Mouse (Mus musculus): ENCODE data around the gene Rgs3. TPM values are rescaled to one million over a fixed set of nuclear protein-coding genes. Genes with fewer than 3 reads are reported as not detected.

Gene Rgs3
- total and polyA plus RNA-seq, 2 experiments from 2014 or later = 52.1 to 114 TPM

GRCm38 (mm10) chr4:62704204-62704603 lies 144.6 kb downstream of the Rgs3 start:
- H3K36me3 ChIP-seq (replicated peaks; ENCODE audit: control insufficient read depth, insufficient read depth, low read length) = peaks cover 30% of the 10 kb centered on the region
- 82% methylated on average over 13 of the region's 13 CpGs for WGBS
- no peak overlapping the region for H3K9ac ChIP-seq (replicated peaks; ENCODE audit: low read depth, low read length)
- H3K27me3 ChIP-seq (ENCODE audit: control insufficient read depth, insufficient read depth, low read length) = no peaks in the 10 kb centered on the region
- no peak for TF ChIP-seq EP300 (IDR thresholded peaks at IDR 0.05; ENCODE audit: low read depth)
- TF ChIP-seq CTCF (IDR thresholded peaks at IDR 0.05; ENCODE audit: low read depth) = no peak
- ATAC-seq (ENCODE audit: insufficient read depth, low read depth) (no peak), DNase-seq (ENCODE audit: low spot score) (no peak)
- no peak overlapping the region for H3K27ac ChIP-seq (ENCODE audit: low read depth)
- H3K9me3 ChIP-seq (replicated peaks; ENCODE audit: control insufficient read depth, low read length) = no peaks in the 10 kb centered on the region
- H3K4me1 ChIP-seq (ENCODE audit: control insufficient read depth, insufficient read depth) = peaks cover 22% of the 10 kb centered on the region; the same call in 1 of the 2 replicates
- H3K4me3 ChIP-seq (ENCODE audit: low read depth, low read length) = no peak overlapping the region
- no peak overlapping the region for H3K4me2 ChIP-seq (ENCODE audit: low read depth, low read length)

GRCm38 (mm10) chr4:62705013-62705412 lies 145.4 kb downstream of the Rgs3 start:
- Histone ChIP-seq H3K9me3 (replicated peaks; ENCODE audit: control insufficient read depth, low read length) (no peaks in the 10 kb centered on the region), H3K27me3 (ENCODE audit: control insufficient read depth, insufficient read depth, low read length) (no peaks in the 10 kb centered on the region), H3K27ac (ENCODE audit: low read depth) (peak overlapping the region; percentile 30; the same call in 1 of the 2 replicates), H3K4me3 (ENCODE audit: low read depth, low read length) (no peak overlapping the region), H3K9ac (replicated peaks; ENCODE audit: low read depth, low read length) (no peak overlapping the region), H3K36me3 (replicated peaks; ENCODE audit: control insufficient read depth, insufficient read depth, low read length) (peaks cover 30% of the 10 kb centered on the region), H3K4me1 (ENCODE audit: control insufficient read depth, insufficient read depth) (peaks cover 18% of the 10 kb centered on the region; the same call in 1 of the 2 replicates), H3K4me2 (ENCODE audit: low read depth, low read length) (no peak overlapping the region)
- DNase-seq (ENCODE audit: low spot score) (no peak), ATAC-seq (ENCODE audit: insufficient read depth, low read depth) (no peak)
- TF ChIP-seq CTCF (IDR thresholded peaks at IDR 0.05; ENCODE audit: low read depth) (no peak), EP300 (IDR thresholded peaks at IDR 0.05; ENCODE audit: low read depth) (no peak)
- 69% methylated on average over 10 of the region's 10 CpGs for WGBS

GRCm38 (mm10) chr4:62705749-62706148 lies 146.1 kb downstream of the Rgs3 start:
- ATAC-seq (ENCODE audit: insufficient read depth, low read depth) = peak; percentile 7; the same call in 1 of the 2 replicates
- H3K4me2 ChIP-seq (ENCODE audit: low read depth, low read length) = no peak overlapping the region
- no peak for DNase-seq (ENCODE audit: low spot score)
- peaks cover 12% of the 10 kb centered on the region; the same call in 1 of the 2 replicates for H3K4me1 ChIP-seq (ENCODE audit: control insufficient read depth, insufficient read depth)
- H3K4me3 ChIP-seq (ENCODE audit: low read depth, low read length) = no peak overlapping the region
- no peak for TF ChIP-seq EP300 (IDR thresholded peaks at IDR 0.05; ENCODE audit: low read depth)
- no peak for TF ChIP-seq CTCF (IDR thresholded peaks at IDR 0.05; ENCODE audit: low read depth)
- 63% methylated on average over 3 of the region's 3 CpGs for WGBS
- no peak overlapping the region for H3K9ac ChIP-seq (replicated peaks; ENCODE audit: low read depth, low read length)
- peaks cover 30% of the 10 kb centered on the region for H3K36me3 ChIP-seq (replicated peaks; ENCODE audit: control insufficient read depth, insufficient read depth, low read length)
- H3K9me3 ChIP-seq (replicated peaks; ENCODE audit: control insufficient read depth, low read length) = no peaks in the 10 kb centered on the region
- H3K27me3 ChIP-seq (ENCODE audit: control insufficient read depth, insufficient read depth, low read length) = no peaks in the 10 kb centered on the region
- H3K27ac ChIP-seq (ENCODE audit: low read depth) = no peak overlapping the region; the same call in 1 of the 2 replicates

- Histone ChIP-seq H3K27me3 (ENCODE audit: control insufficient read depth, insufficient read depth, low read length) (no peaks in the 10 kb centered on the region), H3K27ac (ENCODE audit: low read depth) (no peak overlapping the region), H3K9ac (replicated peaks; ENCODE audit: low read depth, low read length) (no peak overlapping the region), H3K4me2 (ENCODE audit: low read depth, low read length) (no peak overlapping the region), H3K4me1 (ENCODE audit: control insufficient read depth, insufficient read depth) (peaks cover 7% of the 10 kb centered on the region; the same call in 1 of the 2 replicates), H3K36me3 (replicated peaks; ENCODE audit: control insufficient read depth, insufficient read depth, low read length) (peaks cover 17% of the 10 kb centered on the region), H3K4me3 (ENCODE audit: low read depth, low read length) (no peak overlapping the region), H3K9me3 (replicated peaks; ENCODE audit: control insufficient read depth, low read length) (no peaks in the 10 kb centered on the region)
- DNase-seq (ENCODE audit: low spot score) (no peak), ATAC-seq (ENCODE audit: insufficient read depth, low read depth) (no peak)
- no peak for TF ChIP-seq EP300 (IDR thresholded peaks at IDR 0.05; ENCODE audit: low read depth)
- no peak for TF ChIP-seq CTCF (IDR thresholded peaks at IDR 0.05; ENCODE audit: low read depth)
- WGBS = 75% methylated on average over 7 of the region's 7 CpGs
Measured at GRCm38 (mm10) chr4:62708084-62708483, 148.4 kb downstream of the Rgs3 start.

GRCm38 (mm10) chr4:62708994-62709393 lies 149.3 kb downstream of the Rgs3 start:
- no peak for DNase-seq (ENCODE audit: low spot score)
- no peak overlapping the region for H3K4me2 ChIP-seq (ENCODE audit: low read depth, low read length)
- 42% methylated on average over 1 of the region's 1 CpGs for WGBS
- no peaks in the 10 kb centered on the region for H3K9me3 ChIP-seq (replicated peaks; ENCODE audit: control insufficient read depth, low read length)
- no peak for TF ChIP-seq CTCF (IDR thresholded peaks at IDR 0.05; ENCODE audit: low read depth)
- no peak for TF ChIP-seq EP300 (IDR thresholded peaks at IDR 0.05; ENCODE audit: low read depth)
- H3K27ac ChIP-seq (ENCODE audit: low read depth) = no peak overlapping the region
- no peak overlapping the region for H3K4me3 ChIP-seq (ENCODE audit: low read depth, low read length)
- ATAC-seq (ENCODE audit: insufficient read depth, low read depth) = no peak
- H3K9ac ChIP-seq (replicated peaks; ENCODE audit: low read depth, low read length) = no peak overlapping the region
- peaks cover 8% of the 10 kb centered on the region for H3K36me3 ChIP-seq (replicated peaks; ENCODE audit: control insufficient read depth, insufficient read depth, low read length)
- peaks cover 7% of the 10 kb centered on the region; the same call in 1 of the 2 replicates for H3K4me1 ChIP-seq (ENCODE audit: control insufficient read depth, insufficient read depth)
- no peaks in the 10 kb centered on the region for H3K27me3 ChIP-seq (ENCODE audit: control insufficient read depth, insufficient read depth, low read length)

GRCm38 (mm10) chr4:62709448-62709847 lies 149.8 kb downstream of the Rgs3 start:
- Histone ChIP-seq H3K36me3 (replicated peaks; ENCODE audit: control insufficient read depth, insufficient read depth, low read length) (peaks cover 4% of the 10 kb centered on the region), H3K4me1 (ENCODE audit: control insufficient read depth, insufficient read depth) (peaks cover 7% of the 10 kb centered on the region; the same call in 1 of the 2 replicates), H3K27ac (ENCODE audit: low read depth) (no peak overlapping the region), H3K4me2 (ENCODE audit: low read depth, low read length) (no peak overlapping the region), H3K9me3 (replicated peaks; ENCODE audit: control insufficient read depth, low read length) (no peaks in the 10 kb centered on the region), H3K9ac (replicated peaks; ENCODE audit: low read depth, low read length) (no peak overlapping the region), H3K27me3 (ENCODE audit: control insufficient read depth, insufficient read depth, low read length) (no peaks in the 10 kb centered on the region), H3K4me3 (ENCODE audit: low read depth, low read length) (no peak overlapping the region)
- WGBS = 75% methylated on average over 5 of the region's 5 CpGs
- TF ChIP-seq CTCF (IDR thresholded peaks at IDR 0.05; ENCODE audit: low read depth) (no peak), EP300 (IDR thresholded peaks at IDR 0.05; ENCODE audit: low read depth) (no peak)
- ATAC-seq (ENCODE audit: insufficient read depth, low read depth) (no peak), DNase-seq (ENCODE audit: low spot score) (no peak)

Data from heart, postnatal 0 days (tissue).